Mouse (Mus musculus) liver, embryonic 14.5 days (tissue): ENCODE results near the gene Rasa4.
"Not testable (repeated sequence)": the region's sequence is repeated elsewhere in the genome, so short reads cannot be mapped to it uniquely, and the experiment has no call there.

Source experiments
- CTCF ChIP-seq: IDR thresholded peaks from 2 replicates; pipeline ENCODE4 v1.5.1; 2016; ENCODE audit warnings: antibody characterized with exemption, low read depth, control low read depth
- EP300 ChIP-seq: IDR thresholded peaks from 2 replicates; pipeline ENCODE4 v1.6.1; 2016; ENCODE audit warnings: antibody characterized with exemption, low read depth

DNA sequence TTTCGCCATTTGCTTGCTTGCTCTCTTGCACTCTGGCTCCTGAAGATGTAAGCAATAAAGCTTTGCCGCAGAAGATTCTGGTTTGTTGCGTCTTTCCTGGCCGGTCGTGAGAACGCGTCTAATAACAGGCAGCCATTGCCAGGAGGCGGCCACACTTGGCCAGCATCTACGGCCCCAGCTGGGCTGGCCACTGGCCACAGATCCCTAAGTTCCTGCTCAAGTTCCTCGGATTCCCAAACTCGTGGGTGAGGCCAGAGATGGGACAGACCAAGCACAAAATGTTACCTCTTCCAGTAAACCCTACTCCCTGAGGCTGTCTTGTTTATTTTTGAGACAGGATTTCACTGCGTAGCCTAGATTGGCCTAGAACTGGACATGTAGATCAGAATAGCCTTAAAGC, 76.4 kb downstream of the Rasa4 start:
- not testable (repeated sequence) for TF ChIP-seq EP300, CTCF
